Mouse (Mus musculus) CH12F3 (cell line): ENCODE data around the gene Jund.

Experiments used
- in situ Hi-C: fragments of 300-500 bp; cut with MboI; formaldehyde crosslinking; loops from 2 replicates; pipeline ENCODE4 v1.14.3; 2020; ENCODE audit warnings: low sequenced_read_pairs

The Jund gene

GRCm38 (mm10) chr8:70721601-70722000 is 22.9 kb downstream of the Jund start:
- in situ Hi-C loops: no loop called here

GRCm38 (mm10) chr8:70723486-70724210 is 24.9 kb downstream of the Jund start, which contains the start of gene Pde4c:
Pde4c (plus strand) TSS chr8:70723720.
- in situ Hi-C loops: no loop called here

GRCm38 (mm10) chr8:70724216-70724615 is 25.5 kb downstream of the Jund start:
- in situ Hi-C loops: no loop called here

GRCm38 (mm10) chr8:70725792-70726447 is 27.2 kb downstream of the Jund start:
- in situ Hi-C loops: no loop called here

- in situ Hi-C loops: no loop called here
Measured at GRCm38 (mm10) chr8:70726721-70727120, 28.0 kb downstream of the Jund start.

- in situ Hi-C loops: no loop called here
Measured at GRCm38 (mm10) chr8:70729808-70730475, 31.2 kb downstream of the Jund start.

GRCm38 (mm10) chr8:70730956-70731355 is 32.2 kb downstream of the Jund start:
- in situ Hi-C loops: no loop called here

- in situ Hi-C loops: no loop called here
Measured at GRCm38 (mm10) chr8:70737705-70738104, 39.0 kb downstream of the Jund start.

- in situ Hi-C loops: no loop called here
Measured at GRCm38 (mm10) chr8:70738211-70738610, 39.5 kb downstream of the Jund start.

- in situ Hi-C loops: no loop called here
Measured at GRCm38 (mm10) chr8:70741661-70742060, 42.9 kb downstream of the Jund start.

GRCm38 (mm10) chr8:70742176-70742575 is 43.4 kb downstream of the Jund start:
- in situ Hi-C loops: no loop called here

GRCm38 (mm10) chr8:70742981-70743655 is 44.4 kb downstream of the Jund start:
- in situ Hi-C loops: no loop called here

- in situ Hi-C loops: no loop called here
Measured at GRCm38 (mm10) chr8:70743656-70744590, 45.2 kb downstream of the Jund start.

- in situ Hi-C loops: loop anchor here (5.0 kb wide), 1 partner anchor 33 kb away; no protein-coding TSS in a partner anchor
Measured at GRCm38 (mm10) chr8:70744806-70745205, 46.1 kb downstream of the Jund start.

GRCm38 (mm10) chr8:70745691-70746220 is 47.0 kb downstream of the Jund start:
- in situ Hi-C loops: loop anchor here (5.0 kb wide), 1 partner anchor 33 kb away; no protein-coding TSS in a partner anchor

- in situ Hi-C loops: loop anchor here (5.0 kb wide), 1 partner anchor 34 kb away; no protein-coding TSS in a partner anchor
Measured at GRCm38 (mm10) chr8:70746676-70747075, 47.9 kb downstream of the Jund start.

- in situ Hi-C loops: loop anchor here (5.0 kb wide), 1 partner anchor 35 kb away; no protein-coding TSS in a partner anchor
Measured at GRCm38 (mm10) chr8:70747211-70747890, 48.6 kb downstream of the Jund start.

GRCm38 (mm10) chr8:70748246-70749096 is 49.7 kb downstream of the Jund start:
- in situ Hi-C loops: loop anchor here (5.0 kb wide), 1 partner anchor 36 kb away; no protein-coding TSS in a partner anchor
